Mouse (Mus musculus) liver, postnatal 0 days (tissue): ENCODE results near the gene Gm9268.

Source experiments
- CTCF ChIP-seq: sonication (generic); IDR thresholded peaks from 2 replicates; pipeline ENCODE4 v1.5.1; 2016; ENCODE audit warnings: antibody characterized with exemption, low read depth
- EP300 ChIP-seq: IDR thresholded peaks from 2 replicates; pipeline ENCODE4 v1.6.1; 2016; ENCODE audit warnings: antibody characterized with exemption, low read depth, mild to moderate bottlenecking

GRCm38 (mm10) chr7:43077831-43078230 lies 59.3 kb downstream of the Gm9268 start:
- TF ChIP-seq CTCF (no peak), EP300 (no peak)
